Mouse (Mus musculus) testis, postnatal 14 days (tissue): Measurements from ENCODE around the gene Usp24.

Experiments
- DNase-seq: peaks from one replicate; pipeline ENCODE4 v3.0.0; 2021; ENCODE audit warnings: low spot score

Usp24 gene

DNA sequence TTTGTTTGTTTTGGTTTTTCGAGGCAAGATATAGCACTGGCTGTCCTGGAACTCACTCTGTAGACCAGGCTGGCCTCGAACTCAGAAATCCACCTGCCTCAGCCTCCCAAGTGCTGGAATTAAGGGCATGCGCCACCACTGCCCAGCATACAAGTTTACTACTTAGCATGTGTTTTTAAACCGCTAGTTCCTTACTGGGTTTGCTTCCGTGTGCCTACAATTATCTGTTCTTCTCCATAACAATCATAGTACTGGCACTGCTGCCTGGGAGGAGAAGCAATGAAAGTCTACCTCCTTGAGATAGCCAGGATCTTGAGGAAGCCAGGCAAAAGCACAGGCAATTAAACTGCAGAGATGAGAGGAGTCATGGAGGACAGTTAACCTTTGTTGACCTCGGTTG lies 112.6 kb downstream of the Usp24 start:
- DNase-seq: no peak

DNA sequence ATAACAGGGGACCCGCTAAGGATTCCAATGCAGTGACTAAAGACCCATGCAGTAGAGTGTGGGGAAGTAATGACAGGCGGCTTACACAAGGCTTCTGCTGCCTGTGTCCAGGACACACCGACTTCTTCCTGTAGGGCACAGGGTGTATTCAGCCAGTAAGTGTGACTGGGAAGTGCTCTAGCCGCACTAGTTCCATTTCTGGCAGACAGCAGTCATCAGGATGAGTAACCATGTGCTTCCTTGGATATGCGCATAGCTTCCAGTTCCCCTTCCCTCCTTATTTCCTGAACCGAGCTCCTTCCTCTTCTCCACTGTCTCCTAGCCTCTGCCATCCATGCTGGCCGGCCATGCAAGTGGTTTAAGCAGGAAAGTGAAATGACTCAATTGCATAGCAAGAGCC lies 113.1 kb downstream of the Usp24 start:
- DNase-seq: no peak

DNA sequence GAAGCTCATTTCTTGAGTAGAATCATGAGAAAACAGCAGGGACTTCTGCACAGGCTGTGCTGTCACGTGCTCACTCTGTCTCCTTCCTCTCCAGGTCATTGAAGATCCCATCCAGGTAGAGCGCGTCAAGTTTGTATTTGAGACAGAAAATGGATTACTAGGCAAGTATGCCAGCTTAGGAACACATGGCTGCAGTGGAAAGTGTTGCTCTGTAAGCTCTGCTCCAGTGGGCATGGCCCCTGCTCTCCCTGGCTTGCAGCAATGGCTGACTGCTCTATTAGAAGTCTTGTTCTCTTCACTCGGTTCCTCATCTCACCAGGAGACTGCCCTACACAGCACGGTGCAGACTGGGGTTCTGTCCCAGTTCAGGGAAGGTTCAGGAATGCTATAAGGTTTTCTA lies 114.4 kb downstream of the Usp24 start:
- no peak for DNase-seq

DNA sequence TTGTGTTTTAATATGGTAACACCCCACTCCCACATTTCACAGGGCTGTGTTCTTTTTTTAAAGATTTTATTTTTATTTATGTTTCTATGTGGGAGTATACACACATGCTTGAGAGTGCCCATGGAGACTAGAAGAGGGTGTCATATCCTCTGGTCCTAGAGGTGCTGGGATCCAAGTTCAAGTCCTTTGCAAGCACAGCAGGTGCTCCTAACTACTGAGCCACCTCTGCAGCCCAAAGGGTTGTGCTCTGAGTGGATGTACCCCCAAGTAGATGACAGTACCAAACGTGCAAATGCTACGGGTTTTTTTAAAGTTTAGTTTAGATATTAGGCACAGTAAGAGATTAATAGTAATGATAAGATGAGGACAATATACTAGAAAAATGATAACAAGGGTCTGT lies 119.4 kb downstream of the Usp24 start:
- no peak for DNase-seq

DNA sequence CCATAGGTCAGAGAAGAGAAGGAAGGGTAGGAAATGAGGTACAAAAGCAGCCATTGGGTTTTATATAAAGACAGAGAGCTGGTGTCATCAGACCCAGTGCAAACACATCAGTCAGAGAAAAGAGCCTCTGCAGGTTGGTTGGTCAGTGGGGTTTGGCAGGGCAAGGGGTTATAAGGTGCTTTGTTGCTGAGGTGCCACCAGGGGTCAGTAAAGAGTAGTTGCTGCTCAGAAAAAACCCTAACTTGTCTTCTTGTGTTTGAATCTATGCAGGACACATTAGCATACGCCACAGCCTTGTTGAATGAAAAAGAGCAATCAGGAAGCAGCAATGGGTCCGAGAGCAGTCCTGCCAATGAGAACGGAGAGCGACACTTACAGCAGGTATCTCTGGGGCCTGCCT lies 120.5 kb downstream of the Usp24 start:
- no peak for DNase-seq

DNA sequence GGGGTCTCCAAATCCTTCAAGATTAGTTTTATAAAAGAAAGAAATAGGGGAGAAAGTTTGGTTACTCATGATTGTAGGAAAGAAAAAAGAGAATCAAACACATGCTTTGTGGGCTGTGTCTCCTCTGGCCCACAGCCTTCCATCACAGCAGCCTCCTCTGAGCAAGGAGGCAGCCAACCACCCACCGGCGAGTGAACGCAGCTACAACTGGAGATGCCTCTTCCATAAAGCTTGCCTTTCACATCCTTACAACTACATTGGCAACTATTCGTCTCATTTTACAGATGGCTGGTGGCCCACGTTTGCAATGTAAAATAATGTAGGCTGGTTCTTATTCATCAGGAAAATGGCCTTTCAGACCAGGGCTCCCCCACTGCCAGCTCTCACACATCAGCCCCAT lies 121.2 kb downstream of the Usp24 start:
- no peak for DNase-seq

DNA sequence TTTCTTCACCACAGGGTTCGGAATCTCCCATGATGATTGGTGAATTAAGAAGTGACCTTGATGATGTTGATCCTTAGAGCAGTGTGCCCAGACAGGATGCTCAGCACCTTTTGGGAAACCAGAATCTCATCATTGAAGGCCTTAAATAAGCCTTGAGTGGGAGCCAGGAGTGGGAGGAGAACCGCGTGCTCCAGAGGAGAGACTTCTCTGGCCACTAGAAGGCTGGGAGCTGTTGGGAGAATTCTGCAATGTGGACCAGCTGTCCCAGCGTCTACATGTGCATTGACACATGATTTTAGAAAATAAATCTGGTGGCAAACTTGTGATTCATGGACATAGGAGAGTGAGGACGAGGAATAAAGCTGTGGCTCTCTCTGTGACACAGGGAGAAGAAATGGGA lies 122.8 kb downstream of the Usp24 start:
- no peak for DNase-seq

DNA sequence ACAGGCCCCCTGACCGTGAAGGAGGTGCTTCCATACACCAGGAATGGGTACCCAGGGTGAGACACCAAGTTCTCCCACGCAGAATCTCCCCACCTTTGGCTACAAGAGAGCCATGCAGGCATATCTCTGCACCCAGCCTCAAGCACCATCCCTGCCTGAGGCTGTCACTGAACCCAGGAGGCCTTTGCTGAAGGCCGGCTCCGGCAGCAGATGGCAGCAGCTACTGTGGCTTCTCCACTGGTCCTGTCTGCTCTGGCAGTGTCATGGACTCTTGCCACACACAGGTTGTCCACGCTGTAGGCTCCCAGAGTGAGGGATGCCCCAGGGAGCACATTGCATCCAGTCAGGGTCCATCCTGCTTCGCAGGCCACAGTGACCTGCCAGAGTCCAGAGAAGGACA lies 127.2 kb downstream of the Usp24 start:
- DNase-seq: no peak

DNA sequence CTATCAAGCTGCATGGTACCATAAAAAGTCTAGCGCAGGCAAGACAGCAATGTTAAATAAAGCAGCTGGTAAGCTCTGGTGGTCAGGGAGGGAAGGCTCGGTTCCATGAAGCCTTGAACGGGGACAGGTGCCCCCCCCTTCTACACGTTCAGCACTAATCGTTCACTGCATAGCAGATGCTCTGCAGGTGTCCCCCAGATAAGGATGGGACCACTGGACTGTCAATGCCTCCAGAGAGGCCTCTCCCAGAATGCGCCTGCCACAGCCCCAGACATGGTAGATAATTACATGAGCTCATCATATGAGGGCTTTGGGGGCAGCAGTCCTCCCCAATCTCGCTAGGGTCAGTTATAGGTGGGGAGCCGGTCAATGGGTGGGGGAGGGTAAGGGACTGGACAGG lies 133.3 kb downstream of the Usp24 start:
- no peak for DNase-seq

DNA sequence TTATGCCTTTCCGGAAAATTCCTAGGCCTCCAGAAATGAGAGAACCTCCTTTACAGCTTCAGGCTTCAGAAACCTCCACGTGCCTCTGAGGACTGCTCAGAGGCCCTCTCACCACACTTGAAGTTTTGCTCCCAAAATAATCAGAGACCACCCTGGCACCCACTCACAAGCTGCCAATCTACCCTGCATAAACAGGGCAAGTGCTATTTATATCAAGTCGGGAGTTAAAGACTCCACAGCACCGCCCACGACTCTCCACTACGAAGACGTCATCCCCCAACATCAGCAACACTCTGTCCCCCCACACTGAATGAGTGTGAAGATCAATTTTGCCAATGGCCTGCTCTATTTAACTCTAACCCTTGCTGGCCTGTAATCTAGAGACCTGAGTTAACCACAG lies 136.4 kb downstream of the Usp24 start:
- DNase-seq: no peak

DNA sequence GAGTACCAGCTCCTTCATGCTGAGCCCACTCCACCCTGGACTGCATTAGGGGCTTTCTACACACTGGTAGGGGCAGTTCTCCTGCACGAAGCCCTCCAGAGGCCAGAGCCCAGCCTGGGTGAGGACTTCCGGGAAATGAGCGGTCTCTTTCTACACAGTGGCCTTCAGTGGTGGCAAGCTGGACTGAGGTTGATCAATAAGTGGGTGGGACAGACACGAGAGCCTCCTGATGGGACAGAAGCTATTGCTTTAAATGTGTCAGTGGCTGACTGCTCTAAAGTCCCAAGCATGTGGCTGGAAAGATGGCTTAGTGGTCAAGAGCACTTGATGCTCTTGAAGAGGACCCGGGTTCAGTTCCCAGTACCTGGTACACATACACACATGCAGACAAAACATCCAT lies 137.1 kb downstream of the Usp24 start:
- DNase-seq: no peak

DNA sequence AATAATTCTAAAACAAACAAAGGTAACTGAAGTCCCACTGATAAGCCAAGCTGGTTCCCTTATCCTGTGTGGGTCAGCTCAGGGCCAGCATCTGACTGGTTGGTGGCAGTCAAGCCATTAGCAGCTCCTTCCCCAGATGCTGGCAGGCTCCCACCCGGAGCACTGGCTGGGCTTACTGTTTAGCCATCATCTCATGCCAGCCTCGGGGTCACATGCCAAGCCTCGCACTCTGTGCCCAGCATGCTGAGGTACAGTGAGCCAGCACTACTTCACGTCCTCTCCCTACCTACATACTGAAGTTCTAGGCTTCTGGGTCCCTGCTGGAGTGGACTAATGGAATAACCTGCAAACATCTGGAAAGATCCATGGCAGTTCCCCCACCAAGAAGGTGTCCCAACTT lies 137.5 kb downstream of the Usp24 start:
- DNase-seq: no peak

DNA sequence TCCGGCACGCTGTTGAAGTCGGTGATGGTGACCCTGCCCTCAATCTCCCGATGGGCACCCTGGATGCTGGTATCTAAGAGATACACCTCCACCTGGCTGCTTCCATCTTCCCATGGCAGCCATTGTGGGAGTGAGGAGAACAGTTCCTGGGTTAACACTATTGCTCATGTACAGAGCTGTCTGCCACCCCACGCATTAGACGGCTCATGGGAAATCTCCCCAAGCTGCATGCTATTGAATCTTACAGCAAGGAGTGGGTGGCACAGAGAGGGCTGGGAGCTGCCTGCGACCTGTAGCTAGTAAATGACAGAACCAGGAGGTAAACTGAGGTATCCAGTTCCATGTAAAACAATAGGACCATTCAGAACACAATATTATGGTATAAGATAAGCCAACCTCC lies 138.5 kb downstream of the Usp24 start:
- DNase-seq: no peak

DNA sequence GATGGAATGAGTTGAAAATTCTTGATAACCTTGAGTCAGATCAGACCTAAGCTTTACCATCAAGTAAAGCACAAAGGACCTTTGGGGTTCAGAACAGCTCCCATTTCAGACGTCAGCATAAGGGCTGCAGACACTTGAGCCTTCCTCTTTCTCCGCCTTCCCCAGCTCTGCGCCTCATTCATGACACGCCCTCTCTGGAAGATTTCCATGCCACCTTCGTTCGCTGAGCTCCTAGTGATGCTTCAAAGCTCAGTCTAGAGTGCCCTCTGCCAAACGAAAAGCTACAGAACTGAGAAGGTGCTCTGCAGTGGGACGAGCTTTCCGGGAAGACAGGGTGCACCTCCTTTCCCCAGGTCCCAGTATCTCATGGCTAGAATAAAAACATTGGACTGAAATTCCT lies 146.0 kb downstream of the Usp24 start:
- no peak for DNase-seq

DNA sequence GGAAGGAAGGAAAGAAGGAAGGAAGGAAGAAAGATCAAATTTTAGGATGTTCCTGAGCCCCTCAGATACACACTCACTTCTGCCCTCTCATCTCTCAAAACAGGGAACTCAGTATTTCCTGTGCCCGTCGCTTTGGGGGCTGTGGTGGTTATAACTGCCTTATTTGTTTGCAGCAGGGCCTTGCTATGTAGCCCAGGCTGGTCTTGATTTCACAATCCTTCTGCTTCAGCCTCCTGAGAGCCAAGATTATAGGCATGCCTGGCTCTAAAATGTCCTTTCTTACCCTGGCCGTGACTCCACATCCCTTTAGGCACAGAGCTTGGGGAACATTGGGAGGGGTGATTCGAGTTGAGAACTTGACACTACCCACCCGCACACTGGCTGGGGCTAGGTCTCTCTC lies 146.5 kb downstream of the Usp24 start:
- no peak for DNase-seq

DNA sequence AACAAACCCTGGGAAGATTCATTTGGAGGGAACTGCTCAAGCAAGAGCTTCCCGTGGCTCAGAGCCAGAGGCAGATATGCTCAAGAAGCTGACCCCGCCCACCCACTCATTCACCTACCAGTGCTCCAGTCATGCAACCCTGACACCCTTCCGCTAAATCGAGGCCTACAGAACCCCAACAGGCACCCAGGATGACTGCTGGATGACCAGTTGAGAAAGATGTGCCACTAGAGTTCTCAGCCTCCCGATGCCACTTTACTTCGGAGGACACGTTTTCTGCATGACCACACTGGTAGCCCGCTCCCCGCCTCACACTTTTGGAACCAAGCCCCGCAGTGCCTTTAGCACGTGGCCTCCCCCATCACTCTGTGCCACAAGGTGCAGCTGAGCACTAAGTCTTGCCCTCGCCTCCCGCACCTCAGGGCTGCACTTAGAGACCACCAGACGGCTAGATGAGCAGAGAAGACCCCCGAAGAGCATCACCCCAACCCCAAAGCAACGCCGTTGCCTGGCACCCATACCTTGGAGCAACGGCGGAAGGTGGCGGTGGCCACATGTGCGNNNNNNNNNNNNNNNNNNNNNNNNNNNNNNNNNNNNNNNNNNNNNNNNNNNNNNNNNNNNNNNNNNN lies 147.3 kb downstream of the Usp24 start:
- no peak for DNase-seq

DNA sequence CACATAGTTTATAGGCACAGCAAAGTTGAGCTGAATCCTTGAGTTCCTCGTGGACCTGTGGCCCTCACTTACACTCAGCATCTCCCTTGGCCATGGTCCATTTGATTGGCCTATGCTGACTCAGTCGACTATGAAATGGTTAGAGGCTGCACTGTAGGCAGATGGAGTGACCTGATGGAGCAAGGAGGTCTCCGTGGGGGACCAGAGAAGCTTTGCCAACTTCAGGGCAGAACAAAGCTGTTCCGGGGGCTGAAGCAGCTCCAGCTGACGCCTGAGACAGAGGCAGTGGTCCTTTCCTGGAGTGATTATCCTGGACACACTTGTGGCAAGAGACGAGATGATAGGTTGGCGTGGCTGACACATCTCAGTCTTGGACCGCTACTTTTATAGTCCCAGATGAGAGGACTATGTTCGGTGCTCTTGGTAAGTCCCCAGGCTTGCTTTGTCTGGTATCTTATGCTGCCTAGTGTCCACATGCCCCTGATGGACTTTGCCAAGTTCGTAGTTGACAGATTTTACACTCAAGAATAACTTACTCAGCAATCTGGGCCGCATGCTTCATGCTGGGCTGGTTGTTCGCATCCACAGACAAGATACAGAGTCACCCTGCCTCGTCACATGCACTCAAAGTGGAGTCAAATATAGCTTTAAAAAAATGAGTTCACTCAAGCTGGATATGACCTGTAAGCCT lies 151.6 kb downstream of the Usp24 start:
- DNase-seq: no peak

DNA sequence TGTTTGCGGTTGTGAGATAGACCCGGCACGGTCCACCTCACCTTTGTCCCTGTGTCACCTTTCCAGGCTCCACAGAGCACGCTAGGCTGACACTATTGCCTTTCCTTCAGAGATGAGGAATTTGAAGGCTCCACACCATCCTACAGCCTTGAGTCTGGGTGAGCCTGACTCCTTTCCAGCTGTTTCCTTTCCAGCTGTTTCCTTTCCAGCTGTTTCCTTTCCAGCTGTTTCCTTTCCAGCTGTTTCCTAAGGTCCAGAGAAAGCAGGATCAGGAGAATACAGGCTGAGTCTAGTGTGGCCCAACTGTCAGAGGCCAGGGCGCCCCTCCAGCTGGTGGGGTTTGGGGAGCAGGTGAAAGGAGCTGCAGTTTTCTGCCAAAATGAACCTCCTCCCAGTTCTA lies 154.9 kb downstream of the Usp24 start:
- DNase-seq: no peak

DNA sequence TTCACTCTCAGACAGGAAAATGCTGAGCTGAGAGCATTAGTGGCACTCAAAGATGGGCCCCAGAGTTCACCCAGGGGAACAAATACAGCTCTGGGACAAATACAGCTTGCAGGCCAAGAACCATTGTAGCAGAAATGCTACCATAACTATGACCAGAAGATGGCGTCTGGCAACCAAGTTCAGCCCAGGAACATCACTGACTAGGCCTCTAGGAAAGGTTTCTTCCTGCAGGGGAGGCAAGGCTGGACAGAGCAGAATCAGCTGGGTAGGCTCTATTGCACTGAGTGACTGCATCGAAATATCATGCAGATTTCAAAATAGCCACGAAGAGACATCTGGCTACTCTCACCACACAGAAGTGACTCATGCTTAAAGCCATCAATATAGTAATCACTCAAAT lies 156.3 kb downstream of the Usp24 start:
- peak; percentile 46 for DNase-seq

DNA sequence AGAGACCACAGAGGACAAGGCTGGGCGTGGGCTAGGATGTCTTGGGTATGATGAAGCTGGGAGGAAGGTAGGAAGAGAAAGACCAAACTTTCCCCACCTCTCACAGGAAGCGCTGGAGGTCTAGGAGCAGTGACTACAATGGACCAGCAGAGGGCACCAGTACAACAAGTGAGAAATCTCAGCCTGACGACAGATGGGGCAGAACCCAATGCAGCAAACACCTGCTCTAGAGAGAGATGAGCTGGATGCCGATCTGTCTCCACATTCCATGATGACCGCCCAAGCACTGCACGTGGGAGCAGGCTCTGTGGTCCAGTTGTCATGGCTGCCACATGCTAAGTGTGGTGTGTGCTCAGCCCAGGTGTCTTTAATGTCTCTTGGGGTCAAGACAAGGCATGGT lies 158.2 kb downstream of the Usp24 start:
- no peak for DNase-seq

DNA sequence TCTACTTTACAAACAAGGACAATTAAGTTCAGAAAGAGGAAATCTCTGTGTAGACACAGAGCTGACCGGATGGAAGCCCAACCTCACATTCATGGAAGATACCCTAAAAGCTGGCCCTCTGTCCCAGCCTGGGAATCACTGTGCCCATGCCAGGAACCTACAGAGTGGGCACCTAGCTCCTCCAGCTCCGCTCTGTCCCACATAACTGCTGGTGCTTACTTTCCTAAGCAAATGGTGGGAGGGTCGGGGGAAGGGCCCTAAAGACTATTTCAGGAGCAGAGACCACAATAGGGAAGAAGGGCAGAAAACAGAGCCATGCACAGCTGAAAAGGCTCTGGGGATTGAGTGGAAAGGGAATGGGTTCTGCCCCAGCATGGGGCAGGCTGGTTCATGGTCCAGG lies 164.5 kb downstream of the Usp24 start:
- no peak for DNase-seq

DNA sequence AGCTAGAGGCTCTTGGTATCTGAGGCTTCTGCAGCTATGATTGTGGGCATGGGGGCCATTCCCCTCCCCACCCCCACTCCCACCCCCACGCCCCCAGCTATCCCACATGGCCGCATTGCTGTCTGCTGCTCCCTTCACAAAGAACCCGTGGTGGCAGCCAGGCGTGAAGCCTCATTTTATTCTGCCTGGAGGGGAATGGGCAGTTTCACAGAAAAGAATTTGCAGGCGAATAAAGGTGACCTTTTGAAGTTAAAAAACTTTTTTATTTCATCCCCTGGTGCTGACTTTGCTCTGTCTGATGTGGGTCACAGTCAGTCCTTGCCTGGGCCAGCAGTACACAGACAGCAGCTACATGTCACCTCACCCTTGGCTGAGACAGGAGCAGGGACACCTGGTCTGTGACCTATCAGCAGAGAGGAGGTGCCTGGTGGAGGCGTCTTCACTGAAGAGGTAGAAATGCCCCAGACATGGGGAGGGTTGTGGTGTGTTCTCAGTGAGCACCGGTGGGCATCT lies 167.3 kb downstream of the Usp24 start:
- no peak for DNase-seq

DNA sequence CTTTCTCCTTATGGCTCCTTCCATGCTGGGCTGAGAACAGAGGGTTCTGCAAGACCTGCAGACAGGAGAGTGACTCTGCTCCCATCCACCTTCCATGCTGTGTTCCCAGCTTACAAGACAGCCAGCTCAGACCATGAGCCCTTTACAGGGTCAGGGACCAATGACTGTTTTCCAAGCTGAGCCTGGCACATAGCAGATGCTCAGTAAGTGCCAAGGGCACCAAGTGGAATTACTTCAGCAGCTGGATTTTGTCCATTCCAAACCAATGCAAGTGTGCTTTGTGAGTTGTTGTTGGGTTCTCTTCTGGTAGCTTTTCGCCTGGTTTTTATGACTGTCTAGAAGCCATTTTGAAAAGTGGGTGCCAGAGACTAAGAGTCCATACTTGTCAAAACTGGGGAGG lies 167.8 kb downstream of the Usp24 start:
- DNase-seq: no peak

DNA sequence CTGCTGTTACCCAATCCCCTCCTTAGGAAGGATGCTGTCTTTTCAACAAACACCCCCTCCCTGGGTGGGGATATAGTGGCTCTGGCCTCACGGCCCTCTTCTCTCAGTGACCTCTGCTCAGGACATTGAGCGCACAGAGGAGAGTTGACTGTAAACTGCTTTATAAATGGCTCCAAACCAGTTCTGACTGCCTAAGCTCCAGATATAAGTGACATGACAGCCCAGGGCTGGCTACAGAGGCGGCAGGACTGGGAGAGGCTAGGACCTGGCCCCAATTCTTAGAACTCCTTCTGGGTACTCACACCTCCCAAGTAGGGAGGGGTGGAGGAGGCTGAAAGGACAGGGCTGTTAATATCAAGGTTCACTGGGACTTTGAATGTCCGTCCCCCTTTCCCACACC lies 174.6 kb downstream of the Usp24 start:
- DNase-seq: no peak
